Mouse (Mus musculus): ENCODE measurements around the gene Adamts2.

Adamts2 gene

GRCm38 (mm10) chr11:50841023-50841735 is 239.3 kb downstream of the Adamts2 start, which contains the start of gene Zfp879:
Zfp879 (minus strand) TSS chr11:50841552.
- in situ Hi-C loops (cut with MboI, MseI), result loop anchor here in 1 of 2 experiments (25.0 kb wide), 1 partner anchor 846 kb away; the partner anchor contains the start of gene 0610009B22Rik

DNA sequence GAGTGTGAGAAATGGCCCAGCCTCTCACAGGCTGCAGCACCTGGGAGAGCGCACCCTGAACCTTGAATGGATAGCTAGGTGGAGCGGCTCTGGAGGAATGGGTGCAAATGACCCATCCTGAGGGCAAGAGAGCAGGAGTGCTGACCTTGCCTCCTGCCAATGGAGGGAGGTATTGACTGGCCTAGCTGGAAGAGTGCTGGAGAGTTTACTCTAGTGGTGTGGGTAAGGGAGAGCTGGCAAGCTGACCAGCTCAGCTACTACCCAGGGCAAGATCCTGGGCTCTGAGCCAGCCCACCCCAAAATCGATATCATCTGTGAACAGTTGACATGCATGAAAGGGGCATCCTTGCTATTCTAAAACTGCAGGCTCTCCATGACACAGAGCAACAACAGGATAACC is 244.1 kb downstream of the Adamts2 start:
- in situ Hi-C loops (cut with MboI, MseI), result loop anchor here in 1 of 2 experiments (25.0 kb wide), 1 partner anchor 841 kb away; the partner anchor contains the start of gene 0610009B22Rik

DNA sequence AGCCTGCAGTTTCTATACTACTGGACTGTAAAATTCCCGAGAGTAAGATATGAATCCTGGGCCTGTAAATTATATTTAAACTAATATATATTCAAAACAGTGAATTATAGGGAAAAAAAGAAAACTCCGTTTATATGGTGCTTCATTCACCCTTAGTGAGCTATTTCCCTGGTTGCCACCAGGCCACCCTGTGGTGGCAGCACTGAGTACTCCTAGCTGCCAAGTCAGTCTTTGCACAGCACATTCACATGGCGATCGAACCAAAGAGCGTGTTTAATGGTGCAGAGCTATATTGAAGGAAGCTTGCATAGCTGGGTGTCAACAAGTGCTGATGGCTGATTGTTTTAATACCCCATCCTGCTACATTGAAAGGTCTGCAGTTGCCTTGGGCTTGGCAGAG is 245.2 kb downstream of the Adamts2 start:
- in situ Hi-C loops (cut with MboI, MseI), result loop anchor here in 1 of 2 experiments (25.0 kb wide), 1 partner anchor 840 kb away; the partner anchor contains the start of gene 0610009B22Rik

DNA sequence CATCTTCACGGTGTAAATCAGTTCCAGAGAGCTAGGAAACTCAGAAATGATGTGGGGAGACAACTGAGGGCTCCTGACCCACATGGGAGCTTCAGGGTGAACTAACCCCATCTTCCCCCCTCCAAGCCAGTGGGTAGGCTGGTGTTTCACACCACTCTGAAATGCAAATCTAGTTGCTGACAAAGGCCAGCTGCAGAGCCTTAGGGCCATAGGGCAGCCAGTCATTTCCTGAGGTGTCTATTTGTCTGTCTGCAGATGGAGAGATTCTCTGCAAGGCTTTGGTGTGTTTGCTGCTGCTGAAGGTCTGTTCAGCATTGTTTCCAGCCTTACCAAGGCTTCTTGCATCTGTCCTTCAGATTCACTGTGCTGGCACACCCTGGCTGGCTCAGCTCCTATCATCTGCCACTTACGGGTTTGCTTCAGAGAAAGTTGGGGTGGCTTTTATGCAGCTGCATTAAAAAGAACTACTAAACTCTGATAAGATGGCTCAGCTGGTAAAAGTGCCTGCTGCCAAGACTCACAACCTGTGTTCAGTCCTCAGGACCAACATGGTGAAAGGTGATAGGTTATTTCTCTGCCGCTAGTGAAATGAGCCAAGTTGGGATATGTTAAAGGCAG is 246.7 kb downstream of the Adamts2 start:
- in situ Hi-C loops (cut with MboI, MseI), result loop anchor here in 1 of 2 experiments (25.0 kb wide), 1 partner anchor 839 kb away; the partner anchor contains the start of gene 0610009B22Rik

DNA sequence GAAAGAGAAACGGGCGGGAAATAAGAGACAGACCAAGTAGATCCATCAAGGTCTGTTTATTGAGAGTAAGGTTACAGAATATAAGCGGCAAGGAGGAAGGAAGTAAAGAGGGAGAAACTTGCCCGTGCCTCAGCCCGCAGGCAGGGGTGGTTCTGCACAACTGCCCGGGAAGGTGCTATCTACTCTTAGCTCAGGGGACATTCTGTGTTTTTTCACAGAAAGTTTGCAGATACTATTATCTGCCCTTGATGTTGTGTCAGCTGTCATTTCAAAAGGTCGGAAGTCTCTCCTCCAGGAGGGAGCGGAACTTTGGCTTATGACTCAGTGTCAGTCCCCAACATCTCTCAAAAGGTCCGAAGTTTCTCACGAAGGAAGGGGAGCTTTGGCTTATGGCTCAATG is 247.4 kb downstream of the Adamts2 start:
- in situ Hi-C loops (cut with MboI, MseI), result loop anchor here in 1 of 2 experiments (25.0 kb wide), 1 partner anchor 838 kb away; the partner anchor contains the start of gene 0610009B22Rik

- in situ Hi-C loops (cut with MboI, MseI), result no loop called here
Measured at GRCm38 (mm10) chr11:50850177-50850735, 248.4 kb downstream of the Adamts2 start, which contains the start of gene Grm6. Grm6 (plus strand) TSS chr11:50850685.

DNA sequence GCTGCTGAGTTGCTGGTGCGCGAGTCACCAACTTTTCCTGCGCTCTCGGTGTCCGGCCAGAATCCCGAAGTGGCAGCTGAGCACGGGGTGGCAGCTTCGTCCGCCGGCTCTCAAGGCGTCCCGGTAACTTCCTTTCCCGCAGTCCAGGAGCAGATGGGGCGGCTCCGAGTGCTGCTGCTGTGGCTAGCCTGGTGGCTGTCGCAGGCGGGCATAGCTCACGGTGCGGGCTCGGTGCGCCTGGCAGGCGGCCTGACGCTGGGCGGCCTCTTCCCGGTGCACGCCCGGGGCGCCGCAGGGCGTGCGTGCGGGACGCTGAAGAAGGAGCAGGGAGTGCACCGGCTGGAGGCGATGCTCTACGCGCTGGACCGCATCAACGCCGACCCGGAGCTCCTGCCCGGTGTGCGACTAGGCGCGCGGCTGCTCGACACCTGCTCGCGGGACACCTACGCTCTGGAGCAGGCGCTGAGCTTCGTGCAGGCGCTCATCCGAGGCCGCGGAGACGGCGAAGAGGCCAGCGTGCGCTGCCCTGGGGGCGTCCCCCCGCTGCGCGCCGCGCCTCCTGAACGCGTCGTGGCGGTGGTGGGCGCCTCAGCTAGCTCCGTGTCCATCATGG is 249.2 kb downstream of the Adamts2 start:
- in situ Hi-C loops (cut with MboI, MseI), result no loop called here
